In genomic region chr14:73289915-73290314, GRCm38 (mm10) we compare ENCODE assay signal across 15 mouse cellular contexts. TPM values are rescaled to one million over a fixed set of nuclear protein-coding genes. Genes with fewer than 3 reads are reported as not detected.
DNase-seq lines count a peak whose midpoint lies in the region; ATAC-seq lines count a peak whose summit lies in the region.
"Had no signal": no experiment of that assay in that cellular context is flagged by ENCODE, and none has a peak within 500 bp of the region (broad histone marks: within the 10 kb centered on the region; RNA-seq: fewer than 3 reads in every experiment).

No protein-coding gene starts in this region.

- ATAC-seq in activated CD4-positive, CD25-positive, alpha-beta regulatory T cell, adult 4 months, result peak; percentile 83
- ATAC-seq: forebrain, embryonic 14.5 days had no signal

- DNase-seq in CD4-positive, CD25-positive, alpha-beta regulatory T cell, adult 2 months (ENCODE audit: low read depth, low spot score), result peak; percentile 47
- peak; percentile 57 for DNase-seq in induced T-regulatory cell, adult 2 months (ENCODE audit: low read depth)
- DNase-seq in naive thymus-derived CD4-positive, alpha-beta T cell, adult 2 months (ENCODE audit: low read depth), result peak; percentile 36
- DNase-seq in MN1 (ENCODE audit: low spot score), result no peak
- DNase-seq in layer of hippocampus, postnatal 14 days (ENCODE audit: low spot score in 2 of 2), result no peak
- DNase-seq in thymus, postnatal 36 days, result no peak
- DNase-seq: adrenal gland, postnatal 14 days; cerebellum, adult 11-12 months; cerebellum, adult 9-10 months; cerebellum, postnatal 25 days; gastrocnemius, postnatal 10 days; heart, adult 2 months; kidney, adult 18-20 months had no signal

RNA-seq across cellular contexts. Expression of gene Rb1, which starts 35.7 kb away (rescaled TPM):
- polyA plus RNA-seq in activated CD4-positive, CD25-positive, alpha-beta regulatory T cell, adult 4 months (2017; shearing (Covaris generic)), result 10 to 100 TPM; 12.1 to 92.0 TPM
- 10 to 100 TPM; 42.5 to 44.9 TPM for total RNA-seq in layer of hippocampus, postnatal 14 days (2021)

RNA-seq across cellular contexts. Expression of gene Lpar6, which starts 52.2 kb away (rescaled TPM):
- 10 to 100 TPM; 41.7 to 50.0 TPM for polyA plus RNA-seq in activated CD4-positive, CD25-positive, alpha-beta regulatory T cell, adult 4 months (2017; shearing (Covaris generic))
- 1 to 10 TPM; 2.1 to 2.2 TPM for total RNA-seq in layer of hippocampus, postnatal 14 days (2021)

Comparison
In these comparisons a context has a peak if more than half of its experiments do, and no peak if none do; other contexts are left out.
1. DNase-seq: peak in CD4-positive, CD25-positive, alpha-beta regulatory T cell, adult 2 months (single experiment), induced T-regulatory cell, adult 2 months (single experiment) and naive thymus-derived CD4-positive, alpha-beta T cell, adult 2 months (single experiment); none in MN1 (single experiment), layer of hippocampus, postnatal 14 days (0 of 2) and thymus, postnatal 36 days (0 of 2).